Mouse (Mus musculus) bone marrow macrophage, adult 2 months (primary cell): Measurements from ENCODE around the gene Herc1. TPM values are rescaled to one million over a fixed set of nuclear protein-coding genes. Genes with fewer than 3 reads are reported as not detected.
"Not testable (repeated sequence)": the region's sequence is repeated elsewhere in the genome, so short reads cannot be mapped to it uniquely, and the experiment has no call there.

ENCODE experiments used
- H3K27ac ChIP-seq: 2 replicates; pipeline ENCODE4 v1.5.1; 2012; ENCODE audit warnings: low read depth, low read length; ENCODE audit not compliant: insufficient read depth
- H3K4me1 ChIP-seq: 2 replicates; pipeline ENCODE4 v1.6.1; 2012; ENCODE audit warnings: low read length; ENCODE audit not compliant: control insufficient read depth, insufficient read depth
- H3K4me3 ChIP-seq: 2 replicates; pipeline ENCODE4 v1.5.1; 2012; ENCODE audit warnings: mild to moderate bottlenecking, low read length, moderate library complexity; ENCODE audit not compliant: insufficient read depth
- CTCF ChIP-seq: IDR thresholded peaks from 2 replicates; pipeline ENCODE4 v1.5.1; 2012; ENCODE audit warnings: low read depth, mild to moderate bottlenecking, low read length, moderate library complexity
- POLR2A ChIP-seq: IDR thresholded peaks from 2 replicates; pipeline ENCODE4 v1.6.1; 2012; ENCODE audit warnings: mild to moderate bottlenecking, low read depth, low read length, borderline replicate concordance
- polyA plus RNA-seq: library from polyadenylated mRNA; stranded (reverse); fragments of >200 nt; gene quantifications from 2 replicates; pipeline ENCODE4 v1.2.4, GENCODE M21; 2012; ENCODE audit not compliant: missing spikeins, insufficient read depth, insufficient read length

Herc1 gene
- polyA plus RNA-seq, 1 experiment: 45.5 TPM

GRCm38 (mm10) chr9:66374495-66375478 lies 24.5 kb downstream of the Herc1 start:
- Histone ChIP-seq H3K4me1 (peaks cover 16% of the 10 kb centered on the region), H3K4me3 (peak overlapping the region; percentile 29; the same call in 1 of the 2 replicates), H3K27ac (peak overlapping the region; percentile 99)
- TF ChIP-seq POLR2A (no peak), CTCF (no peak)

DNA sequence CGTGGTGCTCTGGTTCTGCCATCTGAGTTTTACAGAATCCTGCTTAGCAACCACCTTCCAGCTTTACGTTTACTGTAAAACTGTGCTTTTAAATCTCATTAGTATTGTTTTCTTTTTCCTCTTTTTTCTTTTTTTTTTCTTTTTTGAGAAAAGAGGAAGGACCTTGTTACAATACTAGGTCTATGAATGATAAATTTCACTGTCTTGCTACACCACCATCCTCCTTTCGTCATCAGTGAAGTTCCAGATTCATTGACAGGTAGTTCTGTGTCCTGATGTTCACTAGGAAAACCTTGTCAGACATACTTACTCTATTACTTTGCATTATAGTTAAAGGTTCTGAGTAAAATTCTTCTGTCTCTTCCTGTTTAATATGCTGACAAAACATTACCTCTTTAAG lies 33.2 kb downstream of the Herc1 start:
- peaks cover 3% of the 10 kb centered on the region for H3K4me1 ChIP-seq
- no peak overlapping the region for H3K27ac ChIP-seq
- no peak overlapping the region for H3K4me3 ChIP-seq
- TF ChIP-seq CTCF: no peak
- TF ChIP-seq POLR2A: no peak

DNA sequence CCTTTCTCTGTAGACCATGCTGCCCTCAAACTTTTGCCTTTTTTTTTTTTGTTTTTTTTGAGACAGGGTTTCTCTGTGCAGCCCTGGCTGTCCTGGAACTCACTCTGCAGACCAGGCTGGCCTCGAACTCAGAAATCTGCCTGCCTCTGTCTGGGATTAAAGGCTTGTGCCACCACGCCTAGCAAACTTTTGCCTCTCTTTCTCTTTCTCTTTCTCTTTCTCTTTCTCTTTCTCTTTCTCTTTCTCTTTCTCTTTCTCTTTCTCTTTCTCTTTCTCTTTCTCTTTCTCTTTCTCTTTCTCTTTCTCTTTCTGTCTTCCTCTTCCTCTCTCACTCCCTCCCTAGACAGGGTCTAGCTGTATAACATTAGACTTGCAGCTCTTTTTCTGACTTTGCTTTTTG lies 40.1 kb downstream of the Herc1 start:
- not testable (repeated sequence) for H3K4me3 ChIP-seq, H3K4me1 ChIP-seq, H3K27ac ChIP-seq

DNA sequence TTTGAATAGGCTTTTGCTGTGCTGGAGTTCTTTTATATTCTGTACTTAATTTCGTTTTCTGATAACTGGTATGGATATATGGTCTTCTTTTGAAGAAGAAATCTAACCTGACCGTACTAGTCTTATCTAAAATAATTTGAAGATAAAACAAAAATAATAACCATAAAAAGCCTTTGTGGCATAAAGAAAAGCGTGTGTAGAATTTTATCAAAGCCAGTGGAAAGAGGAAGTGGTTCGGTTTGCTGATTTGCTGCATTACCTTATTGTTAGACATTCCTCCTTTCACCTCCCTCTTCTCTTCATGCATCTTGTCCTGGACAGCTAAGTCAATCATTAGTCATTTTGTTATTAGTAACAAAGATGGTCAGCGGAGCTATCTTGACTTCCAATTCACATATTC lies 43.1 kb downstream of the Herc1 start:
- Histone ChIP-seq H3K4me1 (no peaks in the 10 kb centered on the region), H3K4me3 (no peak overlapping the region), H3K27ac (no peak overlapping the region)
- TF ChIP-seq CTCF (no peak), POLR2A (no peak)

GRCm38 (mm10) chr9:66423492-66423891 lies 73.2 kb downstream of the Herc1 start:
- Histone ChIP-seq H3K27ac (no peak overlapping the region), H3K4me1 (0 out of 2 replicates have a peak, but pooled peaks cover 2% of the 10 kb centered on the region), H3K4me3 (no peak overlapping the region)
- no peak for TF ChIP-seq CTCF
- no peak for TF ChIP-seq POLR2A

GRCm38 (mm10) chr9:66440007-66440406 lies 89.8 kb downstream of the Herc1 start:
- Histone ChIP-seq H3K4me1 (no peaks in the 10 kb centered on the region), H3K4me3 (no peak overlapping the region), H3K27ac (no peak overlapping the region)
- TF ChIP-seq POLR2A: no peak
- TF ChIP-seq CTCF: no peak

DNA sequence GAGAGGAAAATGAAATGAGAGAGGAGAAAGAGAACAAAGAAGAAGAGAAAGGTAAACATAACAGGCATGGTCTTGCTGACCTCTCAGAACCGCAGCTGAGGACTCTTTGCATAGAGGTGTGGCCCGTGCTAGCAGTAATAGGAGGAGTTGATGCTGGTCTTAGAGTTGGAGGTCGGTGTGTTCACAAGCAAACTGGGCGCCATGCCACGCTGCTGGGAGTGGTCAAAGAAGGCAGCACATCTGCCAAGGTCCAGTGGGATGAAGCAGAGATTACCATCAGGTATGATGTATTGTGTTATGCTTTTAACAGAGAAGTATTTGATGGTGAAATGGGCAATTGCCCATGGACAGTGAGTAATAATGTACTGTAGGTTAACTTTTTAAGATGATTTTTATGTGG lies 98.0 kb downstream of the Herc1 start:
- Histone ChIP-seq H3K4me1 (no peaks in the 10 kb centered on the region), H3K27ac (no peak overlapping the region), H3K4me3 (no peak overlapping the region)
- no peak for TF ChIP-seq CTCF
- no peak for TF ChIP-seq POLR2A

DNA sequence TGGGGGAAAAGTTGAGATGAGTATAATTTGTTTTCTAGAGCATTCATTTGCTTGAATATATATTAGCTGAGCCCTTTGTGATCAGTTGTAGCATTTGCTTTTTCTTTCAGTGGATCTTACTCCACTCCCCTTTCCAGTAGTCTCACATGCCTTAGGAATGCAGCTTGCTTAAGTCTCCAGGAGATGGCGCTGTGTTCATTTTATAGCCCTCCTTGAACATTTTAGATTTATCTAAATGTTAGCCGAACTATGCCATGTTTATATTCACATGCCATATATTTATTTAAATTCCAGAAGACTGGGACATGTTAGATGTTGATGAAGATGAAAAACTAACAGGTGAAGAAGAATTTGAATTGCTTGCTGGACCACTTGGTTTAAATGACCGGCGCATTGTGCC lies 114.8 kb downstream of the Herc1 start:
- Histone ChIP-seq H3K4me1 (no peaks in the 10 kb centered on the region), H3K4me3 (no peak overlapping the region), H3K27ac (no peak overlapping the region)
- no peak for TF ChIP-seq CTCF
- TF ChIP-seq POLR2A: no peak

DNA sequence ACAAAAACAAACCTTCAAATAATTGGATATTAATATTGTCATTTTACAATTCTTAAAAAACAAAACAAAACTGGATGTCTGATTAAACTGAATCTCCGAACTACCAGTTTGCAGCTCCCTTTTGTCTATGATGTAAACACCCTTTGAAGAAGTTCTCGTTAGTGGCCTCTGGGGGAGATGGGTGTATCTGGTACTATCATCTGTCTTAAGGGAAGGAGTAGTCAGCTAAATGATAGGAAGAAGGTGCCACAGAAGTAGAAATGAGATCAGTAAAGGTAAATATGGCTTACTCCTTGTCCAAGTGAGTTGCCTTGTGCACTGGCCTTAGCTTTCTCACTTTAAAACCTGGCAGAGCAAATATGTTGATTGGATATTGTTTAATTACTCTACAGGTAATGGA lies 127.5 kb downstream of the Herc1 start:
- Histone ChIP-seq H3K27ac (no peak overlapping the region), H3K4me3 (no peak overlapping the region), H3K4me1 (no peaks in the 10 kb centered on the region)
- TF ChIP-seq CTCF (no peak), POLR2A (no peak)

- TF ChIP-seq CTCF (no peak), POLR2A (no peak)
- H3K4me1 ChIP-seq: no peaks in the 10 kb centered on the region
- H3K27ac ChIP-seq: no peak overlapping the region
- H3K4me3 ChIP-seq: no peak overlapping the region
Measured at GRCm38 (mm10) chr9:66483429-66483828, 133.2 kb downstream of the Herc1 start.
